Mouse (Mus musculus) induced T-regulatory cell, adult 2 months (primary cell): Measurements from ENCODE around the gene Irs2.

Source experiments
- DNase-seq: peaks from one replicate; pipeline ENCODE4 v3.0.0-alpha.2; 2012; ENCODE audit warnings: low read depth

Gene Irs2

DNA sequence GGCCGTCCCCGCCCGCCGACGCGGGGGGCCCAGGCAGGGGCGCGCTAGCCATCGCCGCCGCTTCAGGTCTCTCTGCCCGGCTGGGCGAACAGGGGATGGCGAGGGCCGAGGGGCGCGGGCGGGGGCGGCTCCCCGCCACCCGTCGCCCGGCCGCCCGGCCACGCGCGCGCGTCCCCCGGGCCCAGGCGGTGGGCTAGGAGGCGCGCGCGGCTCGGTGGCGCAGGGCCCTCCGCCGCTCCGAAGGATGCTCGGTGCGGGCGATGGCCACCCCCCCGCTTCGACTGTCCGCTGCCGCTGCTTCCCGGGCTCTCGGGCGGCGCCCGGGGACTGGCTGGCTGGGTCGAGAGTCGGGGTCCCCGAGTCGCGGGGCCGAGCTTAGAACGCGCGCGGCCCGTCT is at the start of gene Irs2:
TSS of gene Irs2 (minus strand) at position 80 of the 397 bp plus-strand sequence.
- DNase-seq: no peak

- DNase-seq: no peak
Observed at GRCm38 (mm10) chr8:11056665-11057064, 48.4 kb upstream of the Irs2 start.

GRCm38 (mm10) chr8:11056175-11056563 is 47.9 kb upstream of the Irs2 start:
- no peak for DNase-seq

GRCm38 (mm10) chr8:11055557-11056174 is 47.4 kb upstream of the Irs2 start:
- no peak for DNase-seq

- no peak for DNase-seq
Observed at GRCm38 (mm10) chr8:11049835-11050234, 41.6 kb upstream of the Irs2 start.

DNA sequence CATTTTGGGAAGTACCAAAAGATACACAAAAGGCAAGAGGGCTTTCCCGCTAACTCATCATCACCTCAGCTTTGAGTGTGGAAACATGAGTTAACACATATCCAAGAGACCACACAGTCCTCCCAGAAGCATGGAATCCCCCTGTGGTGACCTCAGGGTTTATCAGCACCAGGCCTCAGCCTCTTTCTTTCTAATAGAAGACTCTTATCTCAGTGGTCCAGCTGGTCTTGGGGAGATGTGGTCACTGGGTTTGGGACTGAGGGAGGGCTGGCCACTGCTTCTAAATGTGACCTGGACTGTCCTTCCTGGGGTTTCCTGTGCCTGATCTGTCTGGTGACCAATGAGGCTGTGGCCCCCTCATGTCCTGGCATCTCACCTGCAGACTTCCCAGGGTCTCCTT is 39.6 kb upstream of the Irs2 start:
- no peak for DNase-seq

DNA sequence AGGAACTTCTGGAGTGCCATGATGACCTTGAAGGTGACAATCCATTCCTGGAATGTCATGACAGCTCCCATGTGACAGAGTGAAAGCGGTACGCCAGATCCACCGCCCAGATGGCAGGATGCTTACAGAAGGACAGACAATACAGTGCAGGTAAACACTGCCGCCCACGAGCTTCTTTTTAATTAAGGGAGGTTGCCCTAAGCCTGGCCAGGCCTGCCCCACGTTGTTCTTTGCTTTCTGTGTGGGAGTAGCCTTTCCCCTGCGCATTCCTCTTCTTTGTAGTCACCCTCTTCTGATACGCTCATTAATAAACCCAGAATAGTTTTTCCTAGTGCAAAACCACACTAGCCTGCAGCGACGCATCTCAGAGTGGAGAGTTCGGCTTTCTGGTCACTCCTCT is 36.4 kb upstream of the Irs2 start:
- no peak for DNase-seq

GRCm38 (mm10) chr8:11043591-11043990 is 35.3 kb upstream of the Irs2 start:
- no peak for DNase-seq

DNA sequence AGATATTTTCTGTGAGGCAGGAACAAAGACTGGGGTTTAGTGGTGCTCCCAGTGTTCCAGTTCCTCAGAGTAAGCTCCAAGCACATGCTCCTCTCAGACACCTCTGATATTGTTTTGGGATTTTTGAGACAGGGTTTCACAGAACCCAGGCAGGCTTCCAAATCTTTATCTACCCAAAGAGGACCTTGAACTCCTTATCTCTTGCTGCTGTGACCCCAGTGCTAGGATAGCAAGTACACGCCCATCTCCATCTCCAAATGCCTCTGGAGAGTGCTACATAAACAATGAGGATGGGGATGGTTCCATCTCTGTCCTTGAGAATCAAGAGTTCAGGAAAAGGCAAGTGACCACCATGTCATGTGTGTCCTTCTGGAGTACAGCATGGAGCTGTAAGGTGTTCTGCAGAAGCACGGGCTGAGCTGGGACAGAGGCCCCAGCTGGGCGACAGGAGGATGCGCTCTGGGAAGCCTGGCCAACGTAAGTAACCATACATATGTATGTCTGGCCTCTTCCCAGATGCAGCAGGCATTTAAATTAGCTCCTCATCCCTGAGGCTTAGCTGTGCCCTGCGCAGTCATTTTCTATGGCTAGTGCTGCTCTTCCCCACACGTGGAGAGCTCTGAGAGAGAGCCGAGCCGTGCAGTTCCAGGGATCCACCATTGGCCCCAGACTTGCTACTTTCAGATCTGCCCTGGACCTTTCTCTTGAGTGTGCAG is 34.8 kb upstream of the Irs2 start:
- no peak for DNase-seq

GRCm38 (mm10) chr8:11040088-11040487 is 31.8 kb upstream of the Irs2 start:
- no peak for DNase-seq

DNA sequence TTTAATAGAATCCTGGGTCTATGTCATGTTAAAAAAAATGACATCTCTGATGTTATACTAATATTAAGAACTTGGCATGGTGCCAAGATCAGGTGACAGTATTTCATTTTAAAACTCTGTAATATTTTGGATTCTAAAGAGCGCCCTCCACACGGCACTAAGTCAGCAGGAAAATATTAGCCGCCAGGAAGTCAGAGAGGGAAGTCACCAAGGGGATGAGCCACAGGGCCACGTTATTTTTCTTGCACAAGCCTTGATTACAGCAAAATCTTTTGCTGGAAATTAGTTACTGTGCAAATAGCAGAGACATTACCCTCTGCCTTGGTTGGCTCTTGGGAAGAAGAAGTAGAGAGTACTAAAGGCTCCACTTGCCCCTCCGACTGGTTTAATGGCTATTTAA is 30.5 kb upstream of the Irs2 start:
- DNase-seq: no peak

- no peak for DNase-seq
Observed at GRCm38 (mm10) chr8:11038367-11038766, 30.1 kb upstream of the Irs2 start.

GRCm38 (mm10) chr8:11036790-11037189 is 28.5 kb upstream of the Irs2 start:
- DNase-seq: no peak

- DNase-seq: no peak
Observed at GRCm38 (mm10) chr8:11035628-11036416, 27.6 kb upstream of the Irs2 start.

GRCm38 (mm10) chr8:11024871-11025270 is 16.6 kb upstream of the Irs2 start:
- DNase-seq: no peak

DNA sequence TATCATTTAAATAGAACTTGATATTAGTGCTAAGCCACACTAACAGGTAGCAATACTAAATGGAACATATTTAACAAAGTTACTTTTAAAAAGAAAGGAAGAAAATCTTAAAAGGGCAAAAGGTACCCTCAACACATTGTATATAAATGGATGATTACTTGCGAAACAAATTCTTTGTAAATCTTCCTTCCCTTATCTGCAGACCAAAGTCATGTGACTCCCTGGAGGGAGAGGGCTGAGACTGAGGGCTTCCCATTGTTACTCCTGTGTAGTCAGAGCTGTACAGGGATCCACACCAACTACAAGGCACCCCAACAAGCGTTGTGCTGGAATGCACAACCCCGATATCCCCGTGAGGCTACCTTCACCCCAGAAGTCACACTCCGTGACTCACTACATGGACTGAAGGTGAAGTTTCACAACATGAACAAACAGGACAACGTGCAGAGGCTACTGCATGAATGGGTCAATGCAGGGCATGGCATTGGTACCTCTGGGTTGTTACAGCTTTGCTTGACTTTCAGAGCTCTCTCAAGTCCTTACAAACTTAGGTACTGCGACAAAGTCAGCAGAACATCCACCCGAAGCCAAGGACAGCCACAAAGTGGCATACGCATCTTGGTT is 12.8 kb upstream of the Irs2 start:
- DNase-seq: no peak

GRCm38 (mm10) chr8:11015622-11016021 is 7.4 kb upstream of the Irs2 start:
- DNase-seq: no peak

- peak; percentile 51 for DNase-seq
Observed at GRCm38 (mm10) chr8:11013258-11013657, 5.0 kb upstream of the Irs2 start.

- DNase-seq: peak; percentile 7
Observed at GRCm38 (mm10) chr8:11011787-11012485, 3.7 kb upstream of the Irs2 start.

GRCm38 (mm10) chr8:11010913-11011605 is 2.8 kb upstream of the Irs2 start:
- peak; percentile 8 for DNase-seq

DNA sequence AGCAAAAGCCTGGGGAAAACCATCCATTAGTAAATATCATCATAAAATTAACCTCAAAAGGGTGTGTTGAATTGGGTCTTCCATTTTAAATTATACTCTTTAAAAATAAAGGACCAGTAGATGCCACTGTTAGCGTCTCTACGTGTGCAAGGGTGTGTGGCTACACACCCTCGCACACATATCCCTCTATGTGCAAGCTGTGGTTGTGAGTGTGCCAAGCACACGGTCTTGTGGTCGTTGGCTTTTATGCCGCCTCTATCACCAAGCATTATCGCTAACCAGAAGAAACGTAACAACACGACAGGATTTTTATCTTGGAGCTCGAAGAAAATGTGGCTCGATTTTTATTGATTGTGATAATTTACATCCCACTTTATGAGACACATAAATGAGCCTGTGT is 2.1 kb upstream of the Irs2 start:
- peak; percentile 29 for DNase-seq
